Mouse (Mus musculus): Measurements from ENCODE around the gene Rab17. TPM values are rescaled to one million over a fixed set of nuclear protein-coding genes. Genes with fewer than 3 reads are reported as not detected.

Gene Rab17
- not detected for polyA plus RNA-seq (2017; shearing (Covaris generic))

DNA sequence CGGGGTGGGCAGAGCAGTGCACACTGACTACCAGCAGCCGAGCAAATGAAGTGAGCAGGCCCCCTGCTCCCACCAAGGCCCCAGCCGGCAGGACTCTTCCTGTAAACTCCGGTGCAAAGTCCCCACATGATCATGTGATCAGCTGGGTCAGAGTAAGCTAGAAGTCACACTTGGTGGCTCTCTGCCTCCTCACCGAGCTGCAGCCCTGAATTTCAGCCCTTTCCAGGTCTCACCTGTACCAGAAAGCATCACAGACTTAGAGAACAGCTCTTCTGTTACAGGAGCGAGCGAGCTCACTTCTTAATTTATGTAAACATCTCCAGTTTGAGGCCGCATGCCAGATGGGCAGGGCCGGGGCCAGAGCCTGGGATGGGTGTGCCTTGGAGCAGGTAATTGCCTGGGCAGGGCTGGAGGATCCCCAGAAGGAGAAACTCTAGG, at the start of gene Rab17:
TSS of gene Rab17 (minus strand) at position 315 of the 438 bp plus-strand sequence.
- no peak for ATAC-seq

DNA sequence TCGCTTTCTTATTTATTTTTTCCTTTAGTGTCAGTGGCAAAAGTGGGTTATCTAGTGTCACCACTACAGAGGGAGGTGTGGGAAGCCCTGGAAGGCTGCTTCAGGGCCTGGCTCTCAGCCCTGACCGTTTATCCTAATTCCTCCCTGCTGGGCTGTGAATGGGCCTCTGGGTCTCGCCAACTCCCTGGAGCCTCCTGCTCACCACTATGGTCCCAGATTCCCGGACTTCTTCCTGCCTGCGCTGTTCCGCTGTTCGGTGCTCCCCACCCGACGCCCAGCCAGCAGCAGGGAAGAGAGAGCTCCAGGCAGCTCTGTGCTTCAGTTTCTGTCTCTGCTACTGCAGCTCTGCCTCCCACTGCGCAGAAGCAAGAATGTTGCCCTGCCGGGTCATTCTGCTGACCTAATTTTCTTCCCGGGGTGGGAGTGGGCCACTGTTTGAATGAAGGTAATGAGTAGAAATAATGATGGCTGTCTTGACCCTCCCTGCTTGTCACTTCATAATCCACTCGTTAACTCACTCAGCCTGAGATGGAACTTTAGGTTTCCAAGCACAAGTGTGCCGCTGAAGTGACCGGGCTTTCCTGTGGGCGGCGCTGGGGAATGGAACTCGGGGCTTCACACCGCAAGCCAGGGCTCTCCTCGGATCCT, 47.8 kb upstream of the Rab17 start:
- no peak for ATAC-seq

DNA sequence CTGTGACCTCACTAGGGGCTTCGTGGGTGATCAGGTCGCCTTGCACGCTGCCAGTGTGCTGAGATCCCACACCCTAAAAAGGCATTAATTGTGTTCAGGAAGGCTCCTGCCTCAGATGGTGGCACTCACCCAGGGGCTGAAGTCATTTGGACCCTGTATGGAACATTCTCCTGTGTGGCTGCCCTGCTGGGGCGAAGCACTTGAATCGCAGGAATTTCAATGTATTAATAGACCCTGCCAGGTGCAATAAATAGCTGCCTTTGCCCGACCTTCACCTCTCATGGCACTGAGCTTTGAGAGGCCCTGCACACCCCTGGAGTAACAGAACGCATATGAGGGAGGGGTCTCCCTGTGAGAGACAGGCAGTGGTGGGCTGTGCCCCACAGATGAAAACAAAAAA, 46.1 kb upstream of the Rab17 start:
- no peak for ATAC-seq

DNA sequence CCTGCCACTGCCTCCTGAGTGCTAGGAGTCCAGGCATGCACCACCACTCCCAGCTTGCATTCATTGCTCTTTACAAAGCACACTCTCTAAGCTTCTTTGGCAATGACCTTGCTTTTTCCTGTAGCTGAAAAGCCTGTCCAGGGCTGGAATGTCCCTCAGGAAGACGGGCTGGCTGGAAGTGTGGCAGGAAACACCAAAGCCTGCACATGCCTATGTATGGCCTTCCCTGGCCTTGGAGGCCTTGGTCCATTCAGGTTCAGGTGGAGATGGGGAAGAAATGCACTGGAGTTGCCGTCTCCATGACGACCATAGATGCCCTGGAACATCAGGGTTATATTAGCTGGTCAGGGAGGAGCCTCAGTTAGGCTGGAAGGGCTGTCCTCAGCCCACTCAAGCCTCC, 44.3 kb upstream of the Rab17 start:
- ATAC-seq, result no peak

DNA sequence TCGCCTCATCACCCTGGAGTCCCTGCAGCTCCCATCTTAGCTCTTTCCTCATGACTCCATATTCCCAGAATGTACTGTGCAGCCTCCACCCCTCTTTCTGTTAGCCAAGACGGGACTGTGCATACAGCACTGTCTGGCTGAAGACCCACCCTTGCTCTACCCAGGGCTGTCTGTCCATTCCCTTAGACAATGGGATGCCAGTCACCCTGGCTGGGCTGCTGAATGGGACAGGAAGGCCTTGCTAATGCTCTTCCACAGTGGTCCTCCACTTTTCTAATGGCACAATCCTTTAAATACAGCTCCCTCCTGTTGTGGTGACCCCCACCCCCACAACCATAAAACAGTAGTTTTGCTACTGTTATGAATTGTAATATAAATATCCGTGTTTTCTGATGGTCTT, 41.9 kb upstream of the Rab17 start:
- no peak for ATAC-seq

DNA sequence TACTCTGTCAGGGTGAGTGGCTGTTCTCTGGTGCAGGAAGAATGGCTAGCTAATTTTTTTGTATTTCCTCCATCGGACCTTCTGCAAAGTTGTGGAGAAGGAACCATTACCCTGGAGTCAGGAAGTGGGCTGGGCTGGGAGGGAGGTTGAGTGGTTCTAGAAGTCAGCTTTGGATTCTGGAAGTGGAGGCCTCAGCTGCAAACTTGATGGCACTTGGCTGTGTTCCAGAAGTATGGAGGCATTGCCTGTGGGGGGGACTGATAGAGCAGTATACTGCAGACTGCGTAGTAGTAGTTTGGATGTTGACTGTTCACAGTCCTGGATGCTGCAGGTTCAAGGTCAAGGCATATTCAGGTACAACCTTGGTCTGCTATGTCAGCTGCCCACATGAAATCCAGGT, 41.3 kb upstream of the Rab17 start:
- ATAC-seq, result no peak

DNA sequence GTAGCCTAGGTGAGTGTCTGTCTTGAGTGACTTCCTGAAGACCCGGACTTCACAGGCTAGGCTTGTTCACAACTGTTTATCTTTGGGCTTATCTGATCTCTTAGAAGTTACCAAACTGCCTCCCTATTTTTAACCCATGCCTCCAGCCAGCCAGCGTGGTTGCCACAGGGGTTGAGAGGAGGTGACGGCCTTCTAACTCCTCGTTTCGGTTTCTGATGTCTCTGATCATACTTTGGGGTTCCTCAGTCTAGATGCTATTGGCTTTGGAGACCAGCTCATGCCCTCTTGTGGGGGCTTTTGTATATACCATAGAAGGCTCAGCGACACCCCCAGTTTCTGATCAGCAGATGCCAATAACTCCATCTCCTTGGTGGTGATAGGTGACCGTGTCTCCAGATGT, 40.8 kb upstream of the Rab17 start:
- ATAC-seq, result no peak

DNA sequence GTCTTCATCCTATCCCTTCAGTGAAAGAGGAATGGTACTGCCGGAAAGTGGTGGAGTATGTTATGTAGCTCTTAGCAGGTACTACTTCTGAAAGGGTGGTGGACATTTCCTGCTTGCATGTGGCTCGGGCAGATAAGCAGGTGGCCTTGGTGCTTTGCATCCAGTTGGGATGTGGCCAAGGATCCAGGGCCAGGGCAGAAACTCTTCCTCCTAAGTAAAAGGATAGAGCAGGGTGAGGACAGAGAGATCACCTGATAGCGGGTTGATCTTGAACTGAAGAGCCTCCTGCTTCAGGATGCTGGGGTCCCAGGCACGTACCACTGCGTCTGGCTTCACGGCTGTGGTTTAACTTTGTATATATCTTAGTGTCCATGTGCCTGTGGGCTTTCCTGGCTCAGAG, 39.8 kb upstream of the Rab17 start:
- ATAC-seq, result no peak

DNA sequence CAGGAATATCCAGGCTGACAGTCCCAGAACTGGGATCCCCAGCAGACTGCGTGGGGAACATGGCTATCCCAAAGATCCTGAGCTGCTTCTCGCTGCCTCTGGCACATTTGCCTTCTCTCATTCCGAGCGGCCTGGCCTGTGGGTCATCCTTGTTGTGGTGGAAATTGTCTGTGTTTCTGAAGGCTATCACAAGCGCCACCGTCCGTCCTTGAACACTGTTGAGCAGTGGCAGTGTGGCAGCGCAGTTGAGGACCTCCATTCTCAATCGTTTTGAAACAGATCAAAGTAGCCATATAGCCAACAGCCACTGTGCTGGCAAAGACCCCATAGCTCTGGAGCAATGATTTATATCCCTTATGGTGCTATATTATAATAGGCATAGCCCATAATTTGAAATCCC, 39.3 kb upstream of the Rab17 start:
- ATAC-seq, result no peak

DNA sequence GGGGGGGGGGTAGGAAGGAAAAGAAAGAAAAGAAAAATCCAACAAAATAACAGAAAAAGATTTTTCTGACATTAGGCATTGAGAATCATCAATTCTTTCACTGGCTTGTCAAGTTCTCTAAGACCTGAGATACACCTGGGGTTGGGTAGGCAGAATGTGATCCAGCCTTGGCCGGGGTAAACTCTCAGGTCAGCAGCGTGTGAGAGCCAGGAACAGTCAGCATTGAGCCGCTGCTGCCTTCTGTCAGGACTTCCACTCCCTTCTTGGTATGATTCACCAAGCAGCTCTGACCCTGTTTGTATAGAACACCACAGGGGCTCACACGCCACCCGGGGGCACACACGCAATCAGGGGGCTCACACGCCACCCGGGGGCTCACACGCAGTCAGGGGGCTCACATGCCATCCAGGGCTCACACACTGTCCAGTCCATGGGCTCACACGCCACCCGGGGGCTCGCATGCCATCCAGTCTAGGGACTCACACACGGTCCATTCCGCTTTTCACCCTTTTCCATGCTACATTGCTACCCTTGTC, 38.8 kb upstream of the Rab17 start:
- no peak for ATAC-seq

DNA sequence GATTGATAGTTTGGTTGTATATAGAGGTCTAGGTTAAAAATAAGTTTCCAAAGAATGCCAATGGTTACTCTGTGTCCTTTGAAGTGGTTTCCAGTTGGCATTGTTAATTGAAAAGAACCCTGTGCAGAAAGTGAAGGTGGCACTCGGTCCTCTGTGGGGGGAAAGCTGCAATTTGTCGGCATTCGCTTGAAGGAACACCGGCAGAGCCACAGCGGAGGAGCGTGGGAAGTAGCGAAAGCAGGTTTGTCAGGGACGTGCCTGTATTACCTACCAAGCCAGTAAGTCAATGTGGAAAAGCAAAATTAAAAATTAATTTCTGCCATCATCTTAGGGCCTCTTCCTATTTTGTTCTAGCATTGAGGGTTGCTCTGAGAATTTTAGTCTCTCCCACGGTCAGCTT, 37.2 kb upstream of the Rab17 start:
- ATAC-seq, result no peak

DNA sequence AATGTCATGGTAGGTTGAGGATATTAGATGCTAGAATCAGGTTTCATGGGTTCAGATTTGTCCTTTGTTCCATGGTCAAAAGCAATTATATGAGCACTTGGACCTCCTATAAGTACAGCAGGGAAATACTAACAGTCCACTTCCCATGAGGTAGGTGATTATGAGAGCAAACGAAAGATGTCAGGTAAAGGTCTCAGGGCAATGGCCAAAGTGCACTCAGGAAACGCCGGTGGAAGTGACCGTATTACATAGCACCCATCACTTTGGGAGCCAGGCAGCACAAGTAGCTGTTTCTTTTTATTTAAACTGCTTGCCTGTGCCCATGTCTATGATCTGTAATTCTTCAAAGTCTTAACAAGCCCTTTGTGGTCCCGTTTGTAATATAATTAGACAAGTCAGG, 36.6 kb upstream of the Rab17 start:
- no peak for ATAC-seq

DNA sequence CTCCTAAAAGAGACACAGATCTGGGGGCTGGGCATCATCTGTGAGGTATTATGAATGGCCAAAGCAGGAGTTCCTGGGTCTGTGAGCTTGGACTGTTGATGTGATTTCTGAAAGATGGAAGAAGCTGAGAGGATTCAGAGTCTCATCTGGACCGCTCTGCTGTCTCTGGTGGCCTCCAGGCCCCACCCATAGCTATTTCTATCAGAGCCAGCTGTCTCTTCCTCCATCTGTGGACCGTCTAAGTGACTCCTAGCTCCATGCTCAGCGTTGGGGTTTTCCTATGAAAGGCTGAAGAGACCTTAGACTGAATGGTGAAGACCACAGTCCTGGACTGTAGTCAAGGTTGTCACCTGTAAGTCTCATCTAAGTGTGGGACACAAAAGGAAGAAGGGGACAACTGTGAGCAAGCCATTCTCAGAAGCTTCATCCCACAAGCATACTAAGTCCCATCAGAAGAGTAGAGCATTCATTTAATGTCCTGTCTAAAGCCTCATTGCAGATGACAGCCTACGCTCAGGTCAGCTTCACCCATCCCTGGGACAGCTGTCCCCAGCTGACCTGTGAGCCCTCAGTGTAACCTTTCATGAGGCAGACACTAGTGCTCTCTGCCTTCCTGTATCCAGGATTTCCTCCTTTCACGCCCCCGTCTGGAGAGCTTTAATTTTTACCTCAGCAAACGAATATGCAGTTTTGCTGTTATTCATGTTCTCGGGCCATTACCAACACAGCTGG, 34.2 kb upstream of the Rab17 start:
- no peak for ATAC-seq

DNA sequence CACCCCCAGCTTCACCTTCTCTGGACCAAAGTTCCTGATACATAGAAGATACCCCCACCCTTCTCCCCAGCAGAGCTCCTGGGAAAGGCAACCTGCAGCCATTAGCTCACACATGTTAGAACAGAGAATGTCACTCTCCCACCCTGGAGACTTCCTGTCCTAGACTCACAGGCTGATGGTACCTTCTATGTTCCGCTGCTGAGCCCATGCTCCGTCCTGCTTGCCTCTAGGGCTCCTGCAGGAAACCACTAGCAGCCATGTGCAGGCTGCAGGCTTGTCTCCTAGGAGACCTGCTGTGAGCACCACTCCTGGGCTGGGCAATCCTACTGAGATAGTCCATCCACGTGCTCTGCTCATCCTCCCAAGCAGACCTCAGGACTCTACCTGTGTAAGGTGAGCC, 33.2 kb upstream of the Rab17 start:
- no peak for ATAC-seq

DNA sequence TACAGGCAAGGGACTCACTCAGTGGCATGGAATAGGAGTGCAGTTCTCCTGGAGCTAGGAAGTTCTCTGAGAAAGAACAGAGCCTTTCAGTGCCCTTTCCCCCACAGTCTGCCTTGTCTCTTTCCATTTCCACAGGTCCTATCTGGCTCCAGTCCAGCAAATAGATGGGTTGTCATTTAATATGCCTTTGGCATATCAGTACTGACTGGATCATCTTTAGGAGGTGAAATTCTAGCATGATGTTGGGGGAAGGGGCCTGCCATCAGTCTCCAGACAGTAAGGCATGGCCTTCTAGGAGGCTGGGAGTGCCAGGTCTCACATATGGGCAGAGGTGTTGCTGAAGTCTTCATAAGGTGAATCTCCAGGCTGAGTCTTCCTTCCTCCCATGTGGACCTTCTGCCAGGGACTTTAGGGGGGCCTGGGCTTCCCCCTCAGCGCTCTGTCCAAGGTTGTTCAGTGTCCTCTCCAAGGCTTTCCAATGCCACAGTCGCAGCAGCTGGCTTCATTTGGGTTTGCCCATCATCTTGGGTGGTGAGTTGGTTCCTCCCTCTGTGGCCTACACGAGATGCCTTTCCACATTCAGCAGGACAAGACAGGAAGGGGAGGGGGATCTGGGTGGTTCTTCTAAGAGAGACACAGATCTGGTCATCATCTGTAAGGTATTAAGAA, 32.5 kb upstream of the Rab17 start:
- ATAC-seq, result no peak

DNA sequence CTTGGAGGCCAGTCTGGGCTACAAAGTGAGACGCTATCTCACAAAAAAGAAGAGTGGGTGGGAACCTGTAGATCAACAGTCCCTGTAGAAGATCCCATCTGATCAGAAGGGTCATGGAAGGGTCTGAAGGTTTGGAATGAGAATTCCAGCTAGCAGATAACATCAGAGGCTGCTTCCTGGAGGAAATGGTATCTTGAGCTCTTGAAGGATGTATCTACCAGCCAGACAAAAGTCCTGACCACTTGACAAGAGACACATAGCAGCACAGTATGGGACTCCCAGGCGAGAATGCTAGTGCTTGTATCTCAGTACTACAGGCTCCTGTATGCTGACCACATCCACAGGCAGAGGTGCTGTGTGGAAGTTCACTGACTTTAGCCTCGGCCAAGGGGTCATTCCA, 31.6 kb upstream of the Rab17 start:
- ATAC-seq, result no peak

DNA sequence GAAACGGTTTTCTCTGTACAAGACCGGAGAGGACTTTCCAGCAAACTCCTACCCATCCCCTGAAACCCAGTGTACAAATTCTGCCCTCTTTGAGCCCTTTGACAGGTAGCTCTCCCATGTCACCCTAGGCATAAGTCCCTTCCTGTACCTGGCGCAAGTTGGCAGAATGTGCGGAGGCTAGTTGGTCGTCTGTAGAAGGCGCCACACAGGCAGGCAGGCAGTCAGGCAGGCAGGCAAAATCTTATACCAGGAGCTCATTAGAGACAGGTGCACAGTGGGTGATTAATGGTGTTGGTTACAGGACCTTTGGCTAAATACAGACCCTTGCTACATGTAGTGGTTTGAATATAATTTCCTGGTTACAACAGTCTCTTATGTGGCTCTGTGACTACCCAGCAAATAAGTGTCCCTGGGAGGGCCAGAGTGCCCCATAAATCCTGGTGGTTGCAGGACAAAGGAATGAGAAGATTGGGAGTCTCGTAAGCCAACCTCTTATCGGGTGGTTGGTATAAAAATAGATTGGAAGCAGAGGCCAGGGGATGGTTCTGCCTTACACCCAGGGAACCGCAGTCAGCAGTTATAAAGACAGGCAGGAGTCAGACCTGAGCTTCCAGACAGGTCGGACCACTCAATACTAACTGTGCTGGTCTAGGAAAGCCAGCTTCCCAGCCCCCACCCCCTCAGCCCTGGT, 30.6 kb upstream of the Rab17 start:
- ATAC-seq, result no peak

DNA sequence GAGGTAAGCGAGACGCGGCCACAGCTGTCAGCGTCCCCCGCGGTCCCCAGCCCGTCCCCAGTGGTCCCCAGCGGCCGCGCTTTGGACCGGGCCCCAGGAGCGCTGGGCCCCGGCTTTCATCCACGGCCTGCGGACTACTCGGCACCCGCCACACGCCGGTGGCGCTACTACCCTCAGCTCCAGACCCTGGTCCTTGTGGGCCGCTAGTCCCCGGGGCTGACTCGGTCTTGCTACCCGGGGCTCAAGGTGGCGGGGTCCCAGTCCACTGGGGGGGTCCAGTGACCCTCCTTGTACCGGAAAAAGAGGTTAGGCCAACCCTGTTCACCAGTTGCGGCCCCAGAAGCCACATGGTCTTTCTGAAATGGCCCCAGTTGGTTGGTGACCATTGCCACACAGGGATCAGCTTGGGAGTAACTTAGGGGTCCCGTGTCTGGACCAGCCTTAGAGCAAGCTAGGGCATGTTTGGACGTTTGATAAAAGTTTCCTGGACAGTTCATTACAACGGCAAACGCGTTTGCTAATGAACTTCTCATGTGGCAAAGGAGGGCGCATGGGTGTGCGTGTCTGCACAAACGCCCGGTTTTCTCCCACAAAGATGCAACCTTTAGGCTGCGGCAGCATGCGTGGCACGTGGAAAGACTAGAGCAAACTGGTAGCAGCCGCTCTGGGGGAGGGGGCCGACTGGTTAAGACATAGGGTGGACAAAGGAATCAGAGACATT, 29.6 kb upstream of the Rab17 start:
- ATAC-seq, result no peak

DNA sequence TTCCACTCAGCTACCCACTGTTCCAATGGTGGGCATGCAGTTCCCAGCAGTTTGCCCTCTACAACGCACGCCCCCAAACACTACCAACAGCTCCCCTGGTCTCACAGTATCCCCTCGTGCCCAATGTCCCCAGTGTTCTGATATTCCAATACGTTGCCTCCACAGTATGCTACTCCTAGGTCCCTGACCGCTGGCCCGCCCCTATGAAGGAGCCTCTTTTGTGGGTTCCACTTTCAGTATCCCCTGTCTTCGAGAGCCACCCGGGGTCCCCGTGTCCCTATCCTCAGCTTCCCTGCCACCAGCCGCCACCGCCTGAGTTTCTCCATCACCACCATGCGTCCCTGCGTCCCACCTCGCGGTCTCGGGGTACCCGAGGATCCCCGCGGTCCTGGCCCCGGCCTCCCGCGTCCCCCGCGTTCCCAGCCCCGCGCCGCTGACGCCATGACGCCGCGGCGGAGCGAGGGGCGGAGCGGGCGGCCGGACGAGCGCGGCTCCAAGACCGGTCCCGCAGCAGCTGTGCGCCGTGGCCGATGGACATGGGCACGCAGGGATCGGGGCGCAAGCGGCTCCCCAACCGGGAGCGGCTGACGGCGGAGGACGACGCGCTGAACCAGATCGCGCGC, 28.9 kb upstream of the Rab17 start, which contains the start of gene Lrrfip1:
TSS of gene Lrrfip1 (plus strand) at position 470 of the 623 bp plus-strand sequence.
- ATAC-seq, result no peak

DNA sequence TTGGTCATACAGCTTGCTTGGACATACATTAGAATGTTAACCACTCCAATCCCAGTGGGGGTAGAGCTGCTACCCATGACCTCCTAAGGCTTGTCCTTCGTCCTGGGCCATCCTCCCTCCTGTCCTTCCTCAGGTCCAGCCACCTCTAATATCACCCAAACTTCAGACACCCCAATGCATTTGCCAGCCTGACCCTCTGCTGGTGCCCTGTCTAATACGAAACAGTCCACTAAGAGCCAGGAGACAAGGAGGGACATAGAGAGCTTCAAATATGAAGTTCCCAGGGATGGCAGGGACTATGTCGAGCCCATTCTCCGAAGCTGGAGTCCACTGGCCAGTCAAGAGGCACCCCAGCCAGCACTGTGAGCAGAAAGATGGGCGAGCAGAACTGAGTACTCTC, 28.2 kb upstream of the Rab17 start:
- ATAC-seq, result no peak

DNA sequence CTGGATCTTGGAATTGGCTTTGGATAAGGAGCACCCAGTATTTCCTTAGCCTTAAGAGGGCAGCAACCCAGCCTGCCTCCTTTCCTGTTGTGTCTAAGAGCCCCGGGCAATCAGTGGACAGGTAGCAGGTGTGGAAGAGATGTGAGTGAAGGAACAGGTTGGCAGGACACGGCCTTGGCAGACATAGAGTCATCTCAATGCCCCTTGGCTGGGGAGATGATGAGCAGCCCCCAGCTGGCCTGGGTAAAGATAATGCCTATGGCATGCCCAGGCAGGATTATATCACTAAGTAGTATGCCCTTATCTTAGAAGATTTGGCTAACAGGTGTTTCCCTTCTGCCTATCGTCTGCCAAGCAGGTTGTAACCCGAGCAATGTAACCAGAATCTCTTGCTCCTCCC, 27.7 kb upstream of the Rab17 start:
- ATAC-seq, result no peak

DNA sequence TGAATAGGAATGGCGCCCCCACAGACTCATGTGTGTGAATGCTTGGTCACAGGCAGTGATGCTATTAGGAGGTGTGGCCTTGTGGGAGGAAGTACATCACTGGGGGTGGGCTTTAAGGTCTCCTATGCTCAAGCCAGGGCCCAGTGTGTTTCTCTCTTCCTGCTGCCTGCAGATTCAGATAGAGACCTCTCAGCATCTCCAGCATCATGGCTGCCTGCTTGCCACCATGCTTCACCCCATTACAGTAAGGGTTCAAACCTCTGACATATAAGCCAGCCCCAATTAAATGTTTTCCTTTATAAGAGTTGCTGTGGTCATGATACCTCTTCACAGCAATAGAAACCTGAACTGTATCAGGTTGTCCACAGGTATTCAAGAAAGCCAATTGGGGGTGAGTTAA, 26.5 kb upstream of the Rab17 start:
- no peak for ATAC-seq

Data from inflammation-experienced regulatory T-cells, adult 6 months (primary cell).